Mouse (Mus musculus): ENCODE data around the gene Akap1.

DNA sequence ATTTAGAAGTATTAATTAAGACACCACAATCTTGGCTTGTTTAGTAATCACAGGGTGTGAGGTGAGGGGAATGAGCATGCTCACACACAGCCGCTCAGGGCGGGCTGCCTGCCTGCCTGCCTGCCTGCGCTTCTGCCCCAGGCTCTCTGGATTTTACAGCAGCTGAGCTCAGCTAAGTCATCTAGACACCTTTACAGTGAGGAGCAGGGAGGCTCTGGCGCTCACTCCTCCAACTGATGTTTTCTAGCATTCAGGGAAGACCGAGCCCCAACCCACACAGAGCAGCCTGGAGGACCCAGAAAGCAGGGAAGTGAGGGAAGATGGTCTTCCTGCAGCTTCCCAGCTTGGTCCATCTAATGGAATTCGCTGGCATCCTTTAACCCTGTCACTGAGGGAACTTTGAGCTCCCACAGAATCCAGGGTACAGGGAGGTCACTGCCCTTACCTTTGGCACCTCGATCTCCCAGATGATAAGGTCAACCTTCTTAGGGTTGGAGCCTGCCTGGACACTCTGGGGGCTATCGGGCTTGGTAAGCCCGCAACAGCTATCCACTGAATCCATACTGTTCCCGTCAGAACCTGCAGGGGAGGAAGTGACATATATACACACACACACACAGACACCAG lies 23.5 kb downstream of the Akap1 start:
- TF ChIP-seq CTCF (IDR thresholded peaks at IDR 0.05) (no peak), POLR2A (IDR thresholded peaks at IDR 0.05; ENCODE audit: insufficient read depth, low read depth, low read length) (no peak)

Data from heart, adult 2 months (tissue).